Mouse (Mus musculus) WW6 (cell line): ENCODE data around the gene Arhgap8.

Source experiments
- DNase-seq: peaks from one replicate; pipeline ENCODE4 v3.0.0-alpha.2; 2013; ENCODE audit warnings: low read depth, low spot score

Gene Arhgap8

DNA sequence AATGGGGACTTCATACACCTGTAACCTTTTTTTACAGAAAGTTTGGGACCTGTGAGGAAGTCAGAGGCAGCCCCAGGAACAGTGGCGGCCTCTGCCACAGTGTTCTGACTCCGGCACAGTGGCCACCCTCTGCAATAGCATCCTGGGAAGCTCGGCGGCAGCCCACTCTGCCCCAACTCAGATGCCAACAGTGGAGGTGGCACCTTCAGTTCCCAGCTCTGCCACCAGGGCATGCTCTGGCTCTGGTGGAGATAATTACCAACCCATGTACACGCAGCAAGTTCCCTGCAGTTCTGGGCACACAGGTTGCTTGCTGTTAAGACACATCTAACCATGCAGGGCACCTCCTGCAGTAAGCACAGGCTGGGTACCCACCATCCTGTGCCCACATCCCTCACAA is 80.3 kb downstream of the Arhgap8 start:
- no peak for DNase-seq

DNA sequence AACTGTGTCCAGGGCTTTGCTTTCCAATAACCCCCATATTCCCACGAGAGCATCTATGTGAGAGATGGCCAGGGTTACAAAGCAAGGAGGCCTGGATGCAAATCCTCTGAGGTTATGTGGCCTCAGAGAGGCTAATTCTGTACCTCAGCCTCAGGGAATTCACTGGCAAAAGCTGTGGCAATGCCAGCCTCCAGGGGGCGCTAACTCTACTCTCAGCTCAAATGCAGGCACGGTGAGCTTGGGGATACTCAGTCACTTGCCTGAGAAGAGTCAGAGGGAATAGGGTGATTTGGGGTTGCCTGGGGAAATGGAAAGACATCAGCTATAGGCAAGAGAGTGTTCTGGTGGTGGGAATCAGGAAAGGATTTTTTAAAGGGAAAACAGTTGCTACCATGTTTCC is 83.8 kb downstream of the Arhgap8 start:
- DNase-seq = peak; percentile 18

DNA sequence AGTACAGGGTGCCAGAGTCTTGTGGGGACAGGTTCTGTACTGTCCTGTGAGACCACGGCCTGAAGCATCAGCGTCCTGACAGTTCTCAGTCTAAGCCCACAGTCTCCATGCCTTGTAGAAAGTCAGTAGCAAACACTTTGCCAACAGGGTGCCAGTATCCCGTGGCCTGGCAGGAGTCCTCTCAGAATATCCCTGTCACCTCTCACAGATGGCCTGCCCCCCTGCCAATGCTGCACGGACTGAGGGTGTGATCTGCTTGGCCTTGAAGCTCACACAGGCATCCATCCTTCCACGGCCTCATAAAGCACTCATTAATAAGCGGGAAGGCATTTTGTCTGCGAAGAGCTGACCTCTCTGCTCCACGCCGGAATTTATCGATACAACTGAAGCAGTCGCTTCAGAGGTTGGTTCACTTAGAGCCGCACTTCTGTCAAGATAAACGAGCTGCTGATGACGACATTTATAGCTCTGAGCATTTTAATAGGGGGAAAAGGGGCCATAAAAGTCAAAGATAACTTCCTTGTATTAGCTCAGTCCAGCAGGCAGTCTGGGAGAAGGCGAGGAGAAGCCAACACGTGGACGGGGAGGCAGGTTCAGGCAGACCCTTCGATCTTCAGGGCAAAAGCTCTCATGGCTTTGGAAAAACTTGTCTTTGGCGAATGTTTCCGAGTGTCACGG is 89.6 kb downstream of the Arhgap8 start:
- DNase-seq = no peak

DNA sequence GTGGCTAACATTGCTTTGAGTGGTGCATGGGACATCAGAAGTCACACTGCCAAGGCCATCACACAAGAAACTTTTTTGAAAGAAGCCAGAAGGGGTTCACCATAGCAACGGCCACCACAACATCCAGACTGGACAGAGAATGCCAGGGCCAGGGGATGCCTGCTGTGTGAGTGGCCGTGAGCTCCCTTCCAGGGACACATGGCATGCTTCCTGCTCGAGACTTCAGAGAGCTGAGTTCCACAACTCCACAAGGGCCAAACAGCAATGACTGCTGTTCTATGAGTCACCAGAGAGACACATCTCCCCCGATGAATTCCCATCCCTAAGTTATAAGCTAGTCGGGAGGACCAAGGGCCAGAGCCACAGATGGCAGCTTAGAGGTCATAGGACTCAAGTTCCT is 91.3 kb downstream of the Arhgap8 start:
- no peak for DNase-seq

DNA sequence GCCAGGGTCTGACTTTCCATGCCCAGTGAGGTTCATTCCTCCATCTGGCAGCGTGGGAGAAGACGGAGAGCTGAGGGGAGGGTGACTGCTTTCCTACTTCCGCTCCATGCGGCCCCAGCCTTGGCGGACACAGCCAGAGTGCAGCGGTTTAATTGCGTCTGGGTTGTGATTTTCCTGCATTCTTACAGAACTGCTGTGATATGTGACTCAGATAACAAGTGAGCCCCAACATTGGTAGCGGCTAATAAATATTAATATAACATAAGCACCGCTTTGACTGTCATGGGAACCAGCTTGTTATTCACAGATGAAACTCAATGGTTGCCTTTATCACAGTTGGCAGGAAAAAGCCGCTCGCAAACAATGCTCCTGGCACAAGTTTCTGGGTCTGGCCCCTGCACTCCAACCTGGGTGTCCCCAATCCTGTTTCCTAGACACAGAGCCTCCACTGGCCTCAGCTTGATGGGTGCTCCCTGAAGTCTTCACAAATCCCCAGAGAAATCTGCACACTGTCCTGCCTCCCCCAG is 93.0 kb downstream of the Arhgap8 start:
- no peak for DNase-seq

DNA sequence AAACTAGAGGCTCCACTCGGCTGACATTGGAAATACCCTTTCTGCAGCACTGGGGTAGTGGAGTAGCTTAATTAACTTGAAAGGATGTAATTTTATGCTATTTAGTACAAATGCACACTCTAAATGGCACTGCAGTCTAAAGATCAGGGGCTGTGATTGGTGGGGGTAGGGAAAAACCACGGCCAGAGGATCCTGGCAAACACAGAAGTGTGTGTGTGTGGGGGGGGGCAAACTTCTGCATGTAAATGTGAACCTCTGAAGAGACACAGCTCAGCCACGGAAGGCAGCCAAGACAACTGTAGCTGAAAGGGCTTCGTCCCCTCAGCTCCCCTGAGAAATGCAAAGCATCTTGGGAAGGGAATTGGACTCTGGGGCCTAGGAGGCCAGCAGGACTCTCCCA is 95.3 kb downstream of the Arhgap8 start:
- no peak for DNase-seq

DNA sequence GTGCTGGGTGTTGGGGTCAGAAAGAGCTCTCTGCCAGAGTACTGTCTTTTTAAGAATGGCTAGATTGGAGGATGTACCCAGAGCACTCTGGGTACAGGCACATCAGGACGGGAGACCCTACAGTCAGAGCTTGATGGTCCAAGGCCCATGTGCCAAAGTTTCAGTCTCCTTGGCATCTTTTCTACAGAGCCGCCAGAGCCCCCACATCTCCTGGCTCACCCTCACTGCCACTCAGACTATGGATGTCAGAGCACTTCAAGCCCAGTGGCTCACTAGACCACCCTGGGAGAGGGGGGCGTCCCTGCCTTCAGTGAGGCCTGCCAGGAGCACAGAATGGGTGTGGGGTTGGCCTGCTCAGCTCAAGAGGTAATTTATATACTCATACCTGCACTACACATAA is 97.7 kb downstream of the Arhgap8 start:
- DNase-seq = no peak

DNA sequence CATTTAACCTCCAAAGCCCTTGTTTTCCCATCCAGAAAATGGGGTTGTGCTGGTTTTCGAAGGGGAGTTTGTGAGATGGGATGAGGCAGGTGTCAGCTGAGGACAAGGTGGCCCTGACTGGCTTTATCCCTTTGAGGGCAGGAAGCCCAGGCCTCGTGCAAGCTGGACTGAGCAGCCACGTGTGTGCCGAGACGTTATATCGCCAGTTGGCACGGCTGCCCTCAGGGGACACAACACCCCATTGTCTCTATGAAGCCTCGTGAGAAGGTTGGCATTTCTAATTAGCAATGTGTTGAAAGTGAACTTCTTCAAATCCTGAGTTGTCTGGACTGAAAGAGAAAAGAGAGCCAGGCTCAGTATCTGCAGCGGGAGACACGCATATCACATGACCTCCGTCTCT is 98.4 kb downstream of the Arhgap8 start:
- no peak for DNase-seq

DNA sequence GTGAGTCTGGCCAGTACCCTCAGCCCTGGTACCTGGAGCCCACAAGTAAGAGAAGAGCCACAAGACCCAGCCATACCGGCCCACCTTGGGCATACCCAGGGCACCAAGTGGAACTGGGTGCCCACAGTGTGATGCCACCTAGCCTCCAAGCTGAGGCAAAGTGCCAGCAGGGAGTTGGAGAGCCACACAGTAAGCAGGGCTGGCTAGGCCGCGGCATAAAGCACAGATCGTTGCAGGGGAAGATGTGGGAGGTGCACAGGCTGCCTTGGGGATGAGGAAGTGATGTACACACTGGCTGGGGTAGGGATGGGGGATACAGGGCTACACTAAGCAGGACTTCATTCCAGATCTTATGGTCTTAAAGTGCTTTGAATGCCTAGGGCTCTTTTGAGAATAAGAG is 101.0 kb downstream of the Arhgap8 start:
- no peak for DNase-seq
